Mouse (Mus musculus): ENCODE data around the gene En2.

GRCm38 (mm10) chr5:28172261-28172920, 6.9 kb downstream of the En2 start:
- TF ChIP-seq EP300 (optimal IDR thresholded peaks at IDR 0.05) (no peak), CTCF (IDR thresholded peaks at IDR 0.05; ENCODE audit: low read depth) (no peak)
